Mouse (Mus musculus): Measurements from ENCODE around the gene Mllt10. TPM values are rescaled to one million over a fixed set of nuclear protein-coding genes. Genes with fewer than 3 reads are reported as not detected.
"Not testable (repeated sequence)": the region's sequence is repeated elsewhere in the genome, so short reads cannot be mapped to it uniquely, and the experiment has no call there.

Mllt10 gene
- polyA plus RNA-seq, 1 experiment from 2014 or later = 54.8 TPM

DNA sequence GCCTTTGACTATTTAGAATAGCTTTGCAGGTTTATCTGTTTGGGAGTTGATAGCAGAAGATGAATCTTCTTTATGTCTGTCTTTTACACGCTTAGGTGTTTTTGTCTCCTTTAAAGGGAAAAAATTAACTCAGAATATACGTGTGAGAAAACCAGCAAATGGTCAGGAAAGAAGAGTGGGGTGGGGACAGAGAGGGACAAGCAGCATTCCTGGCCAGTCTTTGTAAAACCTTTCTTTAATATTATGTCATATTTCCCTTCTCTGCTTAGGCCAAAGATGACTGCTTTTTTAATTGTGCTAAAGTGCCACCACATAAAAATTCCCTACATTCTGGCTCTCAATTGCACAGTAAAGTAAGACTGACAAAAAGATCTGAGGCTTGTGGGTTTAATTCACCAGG, 4.0 kb downstream of the Mllt10 start:
- Histone ChIP-seq H3K9me3 (no peaks in the 10 kb centered on the region), H3K36me3 (no peaks in the 10 kb centered on the region), H3K27ac (peak overlapping the region; percentile 99), H3K27me3 (ENCODE audit: insufficient read depth, poor library complexity, severe bottlenecking) (no peaks in the 10 kb centered on the region), H3K4me1 (peaks cover 3% of the 10 kb centered on the region; the same call in 1 of the 2 replicates), H3K4me3 (peak overlapping the region; percentile 73)
- DNase-seq (ENCODE audit: low spot score) = no peak
- 23% methylated on average over 2 of the region's 2 CpGs for WGBS

DNA sequence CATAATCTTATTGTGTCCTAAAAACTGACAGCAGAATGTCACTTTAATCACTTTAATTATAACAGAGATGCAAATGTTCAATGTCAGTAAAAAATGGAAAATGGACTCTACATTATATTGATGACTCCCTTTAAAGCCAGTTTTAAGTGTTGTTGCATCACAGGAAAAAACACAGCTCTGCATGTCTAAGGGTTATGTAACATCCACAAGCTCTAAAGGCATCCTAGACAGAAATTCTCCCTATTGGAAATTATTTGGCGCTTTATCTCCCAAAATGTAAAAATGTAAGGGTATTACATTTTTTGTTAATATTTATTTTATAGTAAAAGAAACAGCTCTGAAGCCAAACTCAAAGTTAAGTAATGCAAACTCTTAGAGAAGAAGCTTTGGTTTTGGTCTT, 4.9 kb downstream of the Mllt10 start:
- no peaks in the 10 kb centered on the region for H3K9me3 ChIP-seq
- WGBS = 88% methylated on average over 1 of the region's 1 CpGs
- H3K4me3 ChIP-seq = no peak overlapping the region
- H3K36me3 ChIP-seq = no peaks in the 10 kb centered on the region
- H3K4me1 ChIP-seq = no peaks in the 10 kb centered on the region; the same call in 1 of the 2 replicates
- DNase-seq (ENCODE audit: low spot score) = no peak
- no peaks in the 10 kb centered on the region for H3K27me3 ChIP-seq (ENCODE audit: insufficient read depth, poor library complexity, severe bottlenecking)
- H3K27ac ChIP-seq = no peak overlapping the region; the same call in 1 of the 2 replicates

DNA sequence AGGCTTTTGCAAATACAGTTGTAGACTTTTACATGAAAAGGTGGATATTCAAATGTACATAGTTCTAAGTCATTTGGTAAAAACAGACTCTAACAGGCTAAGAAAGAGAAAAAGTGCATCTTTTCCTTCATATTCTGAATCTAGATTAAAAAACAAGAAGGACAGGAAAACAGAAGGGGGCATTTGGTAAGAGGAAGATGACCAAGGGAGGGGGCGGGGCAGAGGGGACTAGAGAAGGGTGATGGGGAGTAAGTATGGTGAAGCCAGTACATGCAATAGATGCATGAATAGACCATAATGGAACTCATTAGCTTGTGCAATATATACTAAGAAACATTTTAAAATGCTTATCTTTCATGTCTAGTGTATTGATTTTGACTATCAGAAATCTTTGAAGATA, 5.4 kb downstream of the Mllt10 start:
- Histone ChIP-seq H3K36me3 (0 out of 2 replicates have a peak, but pooled peaks cover 1% of the 10 kb centered on the region), H3K27ac (no peak overlapping the region), H3K4me1 (peaks cover under 1% of the 10 kb centered on the region; the same call in 1 of the 2 replicates), H3K4me3 (no peak overlapping the region), H3K27me3 (ENCODE audit: insufficient read depth, poor library complexity, severe bottlenecking) (no peaks in the 10 kb centered on the region), H3K9me3 (no peaks in the 10 kb centered on the region)
- DNase-seq (ENCODE audit: low spot score) = no peak
- 87% methylated on average over 1 of the region's 1 CpGs for WGBS

DNA sequence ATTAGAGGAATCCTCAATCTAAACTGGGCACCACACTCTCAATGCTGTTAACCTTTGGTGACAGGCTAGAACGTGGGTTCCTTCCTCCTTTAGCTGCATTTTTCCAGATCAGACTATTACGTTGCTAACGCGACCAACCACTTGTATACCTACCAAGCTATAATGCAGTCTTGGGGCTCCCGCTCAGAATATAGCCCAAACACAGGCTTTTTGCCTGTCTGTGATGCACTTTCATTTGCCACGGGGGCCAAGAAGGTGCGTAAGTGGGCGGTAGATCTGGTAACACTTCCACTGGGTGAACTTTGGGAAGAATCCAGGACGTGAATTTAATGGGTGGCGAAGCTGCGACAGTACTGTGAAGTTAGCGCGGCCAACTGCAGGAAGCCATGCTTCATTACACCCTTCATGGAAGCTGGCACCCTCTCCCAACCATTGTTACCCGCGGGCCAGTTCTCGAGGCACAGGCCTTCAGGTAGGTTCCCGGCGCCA, 8.8 kb downstream of the Mllt10 start:
- peak; percentile 85 for DNase-seq (ENCODE audit: low spot score)
- Histone ChIP-seq H3K27ac (peak overlapping the region; percentile 99), H3K27me3 (ENCODE audit: insufficient read depth, poor library complexity, severe bottlenecking) (no peaks in the 10 kb centered on the region), H3K9me3 (no peaks in the 10 kb centered on the region), H3K4me1 (peaks cover 13% of the 10 kb centered on the region), H3K36me3 (peaks cover 14% of the 10 kb centered on the region), H3K4me3 (peak overlapping the region; percentile 93)
- WGBS = under 1% methylated on average over 18 of the region's 18 CpGs

DNA sequence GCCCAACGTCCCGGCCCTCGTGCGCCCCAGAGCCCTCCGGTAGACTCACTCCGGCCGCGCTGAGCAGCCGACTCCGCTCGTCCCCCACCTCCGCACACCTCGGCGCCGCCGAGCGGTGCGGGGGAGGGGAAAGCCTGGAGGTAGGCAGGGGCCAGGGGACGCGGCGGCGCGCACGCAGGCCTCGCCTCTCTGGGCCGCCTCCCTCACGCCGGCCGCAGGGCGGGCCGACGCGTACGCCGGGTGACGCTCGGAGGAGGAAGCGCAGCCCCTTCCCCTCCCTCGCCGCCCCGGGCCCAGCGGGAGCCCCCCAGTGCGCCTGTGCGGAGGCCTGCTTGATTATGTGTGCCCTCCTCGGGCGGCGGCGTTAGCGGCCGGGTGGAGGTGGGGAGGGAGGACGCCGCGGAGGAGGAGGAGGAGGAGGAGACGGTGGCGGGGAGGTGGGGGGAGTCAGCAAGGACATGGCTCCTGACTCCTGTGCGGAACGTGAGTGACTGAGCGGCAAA, 9.4 kb downstream of the Mllt10 start:
- under 1% methylated on average over 53 of the region's 58 CpGs for WGBS

GRCm38 (mm10) chr2:18064941-18065707, 10.1 kb downstream of the Mllt10 start:
- H3K4me3 ChIP-seq = peak overlapping the region; percentile 93
- WGBS = 2% methylated on average over 62 of the region's 85 CpGs
- peaks cover 13% of the 10 kb centered on the region for H3K4me1 ChIP-seq
- no peaks in the 10 kb centered on the region for H3K9me3 ChIP-seq
- peak; percentile 90 for DNase-seq (ENCODE audit: low spot score)
- H3K36me3 ChIP-seq = peaks cover 19% of the 10 kb centered on the region
- peak overlapping the region; percentile 99 for H3K27ac ChIP-seq
- H3K27me3 ChIP-seq (ENCODE audit: insufficient read depth, poor library complexity, severe bottlenecking) = no peaks in the 10 kb centered on the region

More for the DNA sequence above, 9.4 kb downstream of the Mllt10 start:
- peaks cover 16% of the 10 kb centered on the region for H3K36me3 ChIP-seq
- no peaks in the 10 kb centered on the region for H3K27me3 ChIP-seq (ENCODE audit: insufficient read depth, poor library complexity, severe bottlenecking)
- DNase-seq (ENCODE audit: low spot score) = peak; percentile 96
- peak overlapping the region; percentile 93 for H3K4me3 ChIP-seq
- peaks cover 13% of the 10 kb centered on the region for H3K4me1 ChIP-seq
- H3K9me3 ChIP-seq = no peaks in the 10 kb centered on the region
- peak overlapping the region; percentile 99 for H3K27ac ChIP-seq

- H3K27ac ChIP-seq = peak overlapping the region; percentile 99
- no peaks in the 10 kb centered on the region for H3K27me3 ChIP-seq (ENCODE audit: insufficient read depth, poor library complexity, severe bottlenecking)
- H3K4me3 ChIP-seq = peak overlapping the region; percentile 93
- no peak for DNase-seq (ENCODE audit: low spot score)
- 9% methylated on average over 6 of the region's 6 CpGs for WGBS
- H3K36me3 ChIP-seq = peaks cover 19% of the 10 kb centered on the region
- H3K9me3 ChIP-seq = no peaks in the 10 kb centered on the region
- peaks cover 13% of the 10 kb centered on the region for H3K4me1 ChIP-seq
Measured at GRCm38 (mm10) chr2:18065708-18066030, 10.6 kb downstream of the Mllt10 start.

DNA sequence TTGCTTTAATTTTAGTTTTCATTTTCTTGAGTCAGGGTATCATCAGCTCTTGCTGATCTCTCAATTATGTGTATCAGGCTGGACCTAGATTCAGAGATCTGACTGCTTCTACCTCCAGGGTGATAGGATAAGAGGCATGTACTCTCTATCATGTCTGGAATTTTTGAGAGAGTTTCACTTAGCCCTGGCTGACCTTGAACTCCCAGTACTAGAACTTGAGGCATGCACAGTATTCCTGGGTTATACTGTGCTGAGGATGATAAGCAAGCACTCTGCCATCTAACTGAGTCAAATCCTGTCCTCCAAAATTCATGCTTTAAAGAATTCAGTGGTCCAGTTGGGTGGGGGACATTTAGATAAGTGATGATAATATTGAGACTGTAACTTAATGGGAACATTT, 11.4 kb downstream of the Mllt10 start:
- H3K36me3 ChIP-seq = peaks cover 22% of the 10 kb centered on the region
- no peak overlapping the region for H3K27ac ChIP-seq
- peaks cover 13% of the 10 kb centered on the region for H3K4me1 ChIP-seq
- H3K9me3 ChIP-seq = no peaks in the 10 kb centered on the region
- DNase-seq (ENCODE audit: low spot score) = no peak
- H3K27me3 ChIP-seq (ENCODE audit: insufficient read depth, poor library complexity, severe bottlenecking) = no peaks in the 10 kb centered on the region
- peak overlapping the region; percentile 93 for H3K4me3 ChIP-seq

DNA sequence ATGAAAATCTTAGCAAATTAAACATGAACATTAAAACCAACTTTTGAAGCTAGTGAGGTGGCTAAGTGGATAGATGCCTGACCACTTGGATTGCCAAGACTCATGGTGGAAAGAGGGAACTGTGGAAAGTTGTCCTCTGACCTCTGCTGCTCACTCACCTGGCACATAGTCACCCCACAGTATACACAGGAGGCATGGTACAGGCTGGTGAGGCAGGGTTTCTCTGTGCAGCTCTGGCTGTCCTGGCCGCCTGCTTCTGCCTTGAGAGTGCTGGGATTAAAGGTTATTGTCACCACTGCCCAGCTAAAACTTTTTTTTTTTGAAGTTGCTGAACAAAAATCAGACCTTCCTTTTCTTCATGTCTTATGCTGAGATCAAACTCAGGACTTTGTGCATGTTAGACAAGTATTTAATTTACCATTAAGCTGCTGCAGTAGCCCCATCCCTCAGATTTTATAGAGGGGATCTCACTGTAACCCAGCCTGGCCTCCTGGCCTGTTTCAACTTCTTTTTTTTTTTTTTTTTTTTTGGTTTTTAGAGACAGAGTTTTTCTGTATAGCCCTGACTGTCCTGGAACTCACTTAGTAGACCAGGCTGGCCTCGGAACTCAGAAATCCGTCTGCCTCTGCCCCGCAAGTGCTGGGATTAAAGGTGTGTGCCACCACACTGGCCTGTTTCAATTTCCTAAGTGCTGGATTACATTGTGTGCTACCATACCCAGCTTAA, 13.2 kb downstream of the Mllt10 start:
- no peak for DNase-seq (ENCODE audit: low spot score)
- WGBS = 93% methylated on average over 4 of the region's 4 CpGs
- Histone ChIP-seq H3K27me3 (ENCODE audit: insufficient read depth, poor library complexity, severe bottlenecking) (no peaks in the 10 kb centered on the region), H3K4me3 (no peak overlapping the region), H3K36me3 (peaks cover 38% of the 10 kb centered on the region), H3K27ac (no peak overlapping the region), H3K4me1 (peaks cover 13% of the 10 kb centered on the region), H3K9me3 (no peaks in the 10 kb centered on the region)

GRCm38 (mm10) chr2:18071947-18072346, 16.9 kb downstream of the Mllt10 start:
- DNase-seq (ENCODE audit: low spot score) = no peak
- Histone ChIP-seq H3K4me3 (no peak overlapping the region), H3K27ac (no peak overlapping the region), H3K4me1 (no peaks in the 10 kb centered on the region), H3K36me3 (peaks cover 57% of the 10 kb centered on the region), H3K9me3 (no peaks in the 10 kb centered on the region), H3K27me3 (ENCODE audit: insufficient read depth, poor library complexity, severe bottlenecking) (no peaks in the 10 kb centered on the region)
- WGBS = 92% methylated on average over 2 of the region's 2 CpGs

DNA sequence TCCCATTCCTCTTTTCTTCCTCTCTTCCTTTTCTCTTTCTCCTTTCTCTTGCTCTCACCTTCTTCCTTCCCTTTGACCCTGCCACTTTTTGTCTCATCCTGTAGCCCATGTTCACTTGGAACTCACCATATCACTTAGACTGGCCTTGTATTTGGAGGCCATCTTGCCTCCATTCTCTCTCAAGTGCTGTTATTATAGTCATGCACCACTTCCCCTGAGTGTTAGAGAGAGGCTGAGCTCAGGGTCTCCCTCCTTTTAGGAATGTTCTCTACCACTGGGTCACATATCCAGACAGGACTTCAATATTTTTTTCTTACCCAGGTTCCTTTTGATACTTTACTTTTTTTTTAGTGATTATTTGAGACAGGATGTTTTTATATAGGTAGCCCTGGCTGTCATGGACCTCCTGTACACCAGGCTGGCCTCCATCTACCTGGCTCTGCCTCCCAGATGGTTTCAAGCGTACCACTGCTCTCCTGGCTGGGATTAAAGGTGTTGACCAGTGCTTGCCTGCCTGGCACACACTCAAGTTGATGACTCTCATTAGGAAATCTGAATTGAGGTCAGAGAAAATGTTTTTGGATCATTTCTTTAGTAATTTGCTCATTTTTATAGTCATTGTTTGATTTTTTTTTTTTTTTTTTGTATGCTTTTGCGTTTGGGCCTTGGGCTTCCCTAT, 25.3 kb downstream of the Mllt10 start:
- Histone ChIP-seq H3K36me3 (peaks cover 72% of the 10 kb centered on the region), H3K27ac (no peak overlapping the region), H3K4me1 (no peaks in the 10 kb centered on the region), H3K27me3 (ENCODE audit: insufficient read depth, poor library complexity, severe bottlenecking) (no peaks in the 10 kb centered on the region), H3K4me3 (no peak overlapping the region), H3K9me3 (no peaks in the 10 kb centered on the region)
- no peak for DNase-seq (ENCODE audit: low spot score)
- 92% methylated on average over 2 of the region's 2 CpGs for WGBS

GRCm38 (mm10) chr2:18087695-18088094, 32.7 kb downstream of the Mllt10 start:
- DNase-seq (ENCODE audit: low spot score); H3K4me1 ChIP-seq; H3K27ac ChIP-seq; H3K9me3 ChIP-seq; H3K4me3 ChIP-seq; H3K27me3 ChIP-seq (ENCODE audit: insufficient read depth, poor library complexity, severe bottlenecking): not testable (repeated sequence)
- WGBS = 94% methylated on average over 3 of the region's 3 CpGs
- H3K36me3 ChIP-seq = peaks cover 90% of the 10 kb centered on the region

GRCm38 (mm10) chr2:18093858-18094257, 38.8 kb downstream of the Mllt10 start:
- H3K36me3 ChIP-seq = peaks cover 62% of the 10 kb centered on the region
- no peaks in the 10 kb centered on the region for H3K4me1 ChIP-seq
- 91% methylated on average over 1 of the region's 1 CpGs for WGBS
- no peak overlapping the region for H3K27ac ChIP-seq
- H3K27me3 ChIP-seq (ENCODE audit: insufficient read depth, poor library complexity, severe bottlenecking) = no peaks in the 10 kb centered on the region
- no peak overlapping the region for H3K4me3 ChIP-seq
- no peaks in the 10 kb centered on the region for H3K9me3 ChIP-seq
- no peak for DNase-seq (ENCODE audit: low spot score)
